Mouse (Mus musculus) bone marrow, adult 2 months (tissue): Measurements from ENCODE around the gene Stk24.

Experiments
- CTCF ChIP-seq: fragments of 200-500 bp; IDR thresholded peaks from 2 replicates; pipeline ENCODE4 v1.5.1; 2011; ENCODE audit warnings: low read length, control low read depth; ENCODE audit not compliant: control insufficient read depth, insufficient read depth
- POLR2A ChIP-seq: fragments of 200-500 bp; IDR thresholded peaks from 2 replicates; pipeline ENCODE4 v1.6.1; 2011; ENCODE audit warnings: low read depth, mild to moderate bottlenecking, control low read depth, low read length, borderline replicate concordance; ENCODE audit not compliant: control insufficient read depth

DNA sequence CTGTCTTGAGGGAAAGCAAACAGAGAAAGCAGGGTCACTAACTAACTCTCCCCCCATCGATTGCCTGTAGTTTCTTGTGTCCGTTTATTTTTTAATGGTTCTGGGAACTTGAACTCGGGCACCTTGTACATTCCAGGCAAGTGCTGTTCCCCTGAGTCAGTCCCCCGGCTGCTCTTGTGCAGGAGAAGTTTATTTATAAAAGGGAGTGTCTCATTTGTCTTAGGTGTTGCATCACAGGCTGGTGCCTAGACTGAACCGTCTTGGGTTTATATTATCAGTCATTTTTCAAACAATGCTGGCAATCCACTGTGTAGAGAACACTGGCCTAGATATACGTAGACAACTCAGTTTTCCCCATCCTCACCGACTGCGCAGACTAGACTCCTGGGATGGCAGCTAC lies 140.4 kb downstream of the Stk24 start:
- TF ChIP-seq CTCF: no peak
- TF ChIP-seq POLR2A: no peak
